Mouse (Mus musculus): Measurements from ENCODE around the gene Gpm6b. TPM values are rescaled to one million over a fixed set of nuclear protein-coding genes. Genes with fewer than 3 reads are reported as not detected.

Gpm6b gene
- polyA plus RNA-seq, 1 experiment from 2014 or later, result 24.2 TPM

GRCm38 (mm10) chrX:166354913-166355312, 116.2 kb downstream of the Gpm6b start:
- Histone ChIP-seq H3K27ac (ENCODE audit: low read depth) (no peak overlapping the region), H3K27me3 (replicated peaks; ENCODE audit: control insufficient read depth, insufficient read depth, low read length) (peaks cover 2% of the 10 kb centered on the region; the same call in 1 of the 2 replicates), H3K9me3 (ENCODE audit: control insufficient read depth, low read length) (no peaks in the 10 kb centered on the region), H3K9ac (ENCODE audit: low read length) (no peak overlapping the region), H3K4me3 (ENCODE audit: low read depth, low read length) (no peak overlapping the region), H3K36me3 (ENCODE audit: control insufficient read depth, insufficient read depth, low read length) (no peaks in the 10 kb centered on the region), H3K4me2 (ENCODE audit: low read length) (no peak overlapping the region), H3K4me1 (replicated peaks; ENCODE audit: control insufficient read depth, insufficient read depth, low read length) (no peaks in the 10 kb centered on the region)
- ATAC-seq (replicated peaks; ENCODE audit: low FRiP score, low TSS enrichment, low read depth) (no peak), DNase-seq (ENCODE audit: low spot score) (no peak)
- WGBS, result 61% methylated on average over 1 of the region's 1 CpGs

- no peak for ATAC-seq (replicated peaks; ENCODE audit: low FRiP score, low TSS enrichment, low read depth)
- WGBS, result 95% methylated on average over 3 of the region's 3 CpGs
These were observed 117.6 kb downstream of the Gpm6b start for GRCm38 (mm10) chrX:166356276-166356675.

GRCm38 (mm10) chrX:166358955-166359354, 120.2 kb downstream of the Gpm6b start:
- Histone ChIP-seq H3K9ac (ENCODE audit: low read length) (no peak overlapping the region), H3K27ac (ENCODE audit: low read depth) (no peak overlapping the region), H3K9me3 (ENCODE audit: control insufficient read depth, low read length) (no peaks in the 10 kb centered on the region), H3K27me3 (replicated peaks; ENCODE audit: control insufficient read depth, insufficient read depth, low read length) (peaks cover 7% of the 10 kb centered on the region; the same call in 1 of the 2 replicates), H3K4me1 (replicated peaks; ENCODE audit: control insufficient read depth, insufficient read depth, low read length) (no peaks in the 10 kb centered on the region), H3K36me3 (ENCODE audit: control insufficient read depth, insufficient read depth, low read length) (no peaks in the 10 kb centered on the region), H3K4me2 (ENCODE audit: low read length) (no peak overlapping the region), H3K4me3 (ENCODE audit: low read depth, low read length) (no peak overlapping the region)
- DNase-seq (ENCODE audit: low spot score), result no peak
- WGBS, result 71% methylated on average over 2 of the region's 2 CpGs
- ATAC-seq (replicated peaks; ENCODE audit: low FRiP score, low TSS enrichment, low read depth), result no peak

More at GRCm38 (mm10) chrX:166356276-166356675, 117.6 kb downstream of the Gpm6b start:
- Histone ChIP-seq H3K4me3 (ENCODE audit: low read depth, low read length) (no peak overlapping the region), H3K9me3 (ENCODE audit: control insufficient read depth, low read length) (no peaks in the 10 kb centered on the region), H3K27ac (ENCODE audit: low read depth) (no peak overlapping the region), H3K4me1 (replicated peaks; ENCODE audit: control insufficient read depth, insufficient read depth, low read length) (no peaks in the 10 kb centered on the region), H3K27me3 (replicated peaks; ENCODE audit: control insufficient read depth, insufficient read depth, low read length) (0 out of 2 replicates have a peak, but pooled peaks cover 2% of the 10 kb centered on the region), H3K9ac (ENCODE audit: low read length) (no peak overlapping the region), H3K4me2 (ENCODE audit: low read length) (no peak overlapping the region), H3K36me3 (ENCODE audit: control insufficient read depth, insufficient read depth, low read length) (no peaks in the 10 kb centered on the region)
- DNase-seq (ENCODE audit: low spot score), result no peak

- ATAC-seq (replicated peaks; ENCODE audit: low FRiP score, low TSS enrichment, low read depth), result no peak
- WGBS, result 80% methylated on average over 2 of the region's 2 CpGs
- Histone ChIP-seq H3K4me3 (ENCODE audit: low read depth, low read length) (no peak overlapping the region), H3K4me1 (replicated peaks; ENCODE audit: control insufficient read depth, insufficient read depth, low read length) (no peaks in the 10 kb centered on the region), H3K27me3 (replicated peaks; ENCODE audit: control insufficient read depth, insufficient read depth, low read length) (peaks cover 7% of the 10 kb centered on the region; the same call in 1 of the 2 replicates), H3K9ac (ENCODE audit: low read length) (no peak overlapping the region), H3K4me2 (ENCODE audit: low read length) (no peak overlapping the region), H3K27ac (ENCODE audit: low read depth) (no peak overlapping the region), H3K36me3 (ENCODE audit: control insufficient read depth, insufficient read depth, low read length) (no peaks in the 10 kb centered on the region), H3K9me3 (ENCODE audit: control insufficient read depth, low read length) (no peaks in the 10 kb centered on the region)
- DNase-seq (ENCODE audit: low spot score), result no peak
These were observed 121.3 kb downstream of the Gpm6b start for GRCm38 (mm10) chrX:166359927-166360440.

- Histone ChIP-seq H3K36me3 (ENCODE audit: control insufficient read depth, insufficient read depth, low read length) (no peaks in the 10 kb centered on the region), H3K9ac (ENCODE audit: low read length) (no peak overlapping the region), H3K27ac (ENCODE audit: low read depth) (no peak overlapping the region), H3K4me3 (ENCODE audit: low read depth, low read length) (no peak overlapping the region), H3K4me1 (replicated peaks; ENCODE audit: control insufficient read depth, insufficient read depth, low read length) (no peaks in the 10 kb centered on the region), H3K27me3 (replicated peaks; ENCODE audit: control insufficient read depth, insufficient read depth, low read length) (peaks cover 7% of the 10 kb centered on the region; the same call in 1 of the 2 replicates), H3K9me3 (ENCODE audit: control insufficient read depth, low read length) (no peaks in the 10 kb centered on the region), H3K4me2 (ENCODE audit: low read length) (no peak overlapping the region)
- 88% methylated on average over 4 of the region's 4 CpGs for WGBS
- ATAC-seq (replicated peaks; ENCODE audit: low FRiP score, low TSS enrichment, low read depth) (no peak), DNase-seq (ENCODE audit: low spot score) (no peak)
These were observed 121.7 kb downstream of the Gpm6b start for GRCm38 (mm10) chrX:166360455-166360854.

GRCm38 (mm10) chrX:166365458-166366213, 126.9 kb downstream of the Gpm6b start:
- Histone ChIP-seq H3K36me3 (ENCODE audit: control insufficient read depth, insufficient read depth, low read length) (no peaks in the 10 kb centered on the region), H3K9me3 (ENCODE audit: control insufficient read depth, low read length) (no peaks in the 10 kb centered on the region), H3K27me3 (replicated peaks; ENCODE audit: control insufficient read depth, insufficient read depth, low read length) (peaks cover 7% of the 10 kb centered on the region; the same call in 1 of the 2 replicates), H3K4me3 (ENCODE audit: low read depth, low read length) (no peak overlapping the region), H3K4me2 (ENCODE audit: low read length) (no peak overlapping the region), H3K4me1 (replicated peaks; ENCODE audit: control insufficient read depth, insufficient read depth, low read length) (no peaks in the 10 kb centered on the region), H3K9ac (ENCODE audit: low read length) (no peak overlapping the region), H3K27ac (ENCODE audit: low read depth) (no peak overlapping the region)
- 82% methylated on average over 8 of the region's 8 CpGs for WGBS
- DNase-seq (ENCODE audit: low spot score), result no peak
- no peak for ATAC-seq (replicated peaks; ENCODE audit: low FRiP score, low TSS enrichment, low read depth)

- 82% methylated on average over 9 of the region's 9 CpGs for WGBS
- H3K4me1 ChIP-seq (replicated peaks; ENCODE audit: control insufficient read depth, insufficient read depth, low read length), result no peaks in the 10 kb centered on the region
These were observed 138.1 kb downstream of the Gpm6b start for GRCm38 (mm10) chrX:166376681-166377328.

GRCm38 (mm10) chrX:166378652-166379051, 139.9 kb downstream of the Gpm6b start:
- H3K27ac ChIP-seq (ENCODE audit: low read depth), result no peak overlapping the region
- no peak overlapping the region for H3K4me3 ChIP-seq (ENCODE audit: low read depth, low read length)
- ATAC-seq (replicated peaks; ENCODE audit: low FRiP score, low TSS enrichment, low read depth) (no peak), DNase-seq (ENCODE audit: low spot score) (no peak)
- 81% methylated on average over 5 of the region's 5 CpGs for WGBS
- no peaks in the 10 kb centered on the region for H3K36me3 ChIP-seq (ENCODE audit: control insufficient read depth, insufficient read depth, low read length)
- no peaks in the 10 kb centered on the region for H3K9me3 ChIP-seq (ENCODE audit: control insufficient read depth, low read length)
- no peak overlapping the region for H3K9ac ChIP-seq (ENCODE audit: low read length)
- H3K27me3 ChIP-seq (replicated peaks; ENCODE audit: control insufficient read depth, insufficient read depth, low read length), result 0 out of 2 replicates have a peak, but pooled peaks cover 7% of the 10 kb centered on the region
- no peaks in the 10 kb centered on the region for H3K4me1 ChIP-seq (replicated peaks; ENCODE audit: control insufficient read depth, insufficient read depth, low read length)
- H3K4me2 ChIP-seq (ENCODE audit: low read length), result no peak overlapping the region

More at GRCm38 (mm10) chrX:166376681-166377328, 138.1 kb downstream of the Gpm6b start:
- DNase-seq (ENCODE audit: low spot score) (no peak), ATAC-seq (replicated peaks; ENCODE audit: low FRiP score, low TSS enrichment, low read depth) (no peak)
- no peak overlapping the region for H3K27ac ChIP-seq (ENCODE audit: low read depth)
- H3K36me3 ChIP-seq (ENCODE audit: control insufficient read depth, insufficient read depth, low read length), result no peaks in the 10 kb centered on the region
- no peak overlapping the region for H3K4me2 ChIP-seq (ENCODE audit: low read length)
- H3K9ac ChIP-seq (ENCODE audit: low read length), result no peak overlapping the region
- no peaks in the 10 kb centered on the region for H3K9me3 ChIP-seq (ENCODE audit: control insufficient read depth, low read length)
- H3K27me3 ChIP-seq (replicated peaks; ENCODE audit: control insufficient read depth, insufficient read depth, low read length), result 0 out of 2 replicates have a peak, but pooled peaks cover 11% of the 10 kb centered on the region
- no peak overlapping the region for H3K4me3 ChIP-seq (ENCODE audit: low read depth, low read length)
